ENCODE assay signal across 16 mouse cellular contexts in the genomic region with DNA sequence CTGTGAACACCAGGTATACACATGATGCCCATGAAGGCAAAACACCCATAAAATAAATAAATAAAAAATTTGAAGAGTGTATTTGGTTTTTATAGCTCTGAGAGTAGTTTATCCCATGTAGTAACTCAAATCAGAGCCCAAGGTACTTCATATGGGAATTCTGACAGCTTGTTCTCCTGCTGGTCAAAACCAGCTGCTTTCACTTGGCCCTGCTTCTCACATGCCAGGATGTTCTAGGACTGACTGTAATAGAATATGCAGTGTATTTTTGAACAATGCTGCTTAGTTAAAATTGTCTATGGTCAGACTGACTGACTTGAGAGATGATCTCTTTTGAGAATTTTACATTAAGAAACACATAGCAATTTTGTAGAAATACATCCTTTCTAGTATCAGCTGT. TPM values are rescaled to one million over a fixed set of nuclear protein-coding genes. Genes with fewer than 3 reads are reported as not detected.
DNase-seq lines count a peak whose midpoint lies in the region; TF ChIP-seq lines count a peak whose summit lies in the region.
"Had no signal": no experiment of that assay in that cellular context is flagged by ENCODE, and none has a peak within 500 bp of the region (broad histone marks: within the 10 kb centered on the region; RNA-seq: fewer than 3 reads in every experiment).

No protein-coding gene starts in this region.

- H3K27ac ChIP-seq in cerebellum, adult 2 months (ENCODE audit: insufficient read depth, low read length) = peak overlapping the region; percentile 63; the same call in 1 of the 2 replicates
- peak overlapping the region; percentile 14; the same call in 1 of the 2 replicates for H3K27ac ChIP-seq in layer of hippocampus, adult 2 months
- H3K27ac ChIP-seq in gastrocnemius, adult 2 months = no peak overlapping the region
- H3K27ac ChIP-seq: embryonic facial prominence, embryonic 12.5 days; embryonic facial prominence, embryonic 15.5 days; hindbrain, embryonic 12.5 days; hindbrain, embryonic 15.5 days had no signal

- DNase-seq in cerebellum, adult 2 months = peak in 1 of 2 experiments; percentile 66
- DNase-seq in cerebellum, adult 11 months = no peak
- DNase-seq in layer of hippocampus, adult 2 months (ENCODE audit: low spot score in 2 of 2) = no peak
- no peak for DNase-seq in layer of hippocampus, adult 9-11 months
- DNase-seq in cerebellum, adult 9-11 months = peak; percentile 48
- no peak for DNase-seq in gastrocnemius, adult 2 months
- DNase-seq: adrenal gland, adult 2 months; adrenal gland, postnatal 14 days; forebrain, postnatal 0 days; gastrocnemius, postnatal 14 days; heart, adult 11 months; kidney, adult 2 months had no signal

- intact Hi-C loops in gastrocnemius, adult 2 months (cut with DNase I) = no loop called here

- H3K4me3 ChIP-seq in cerebellum, adult 2 months (replicated peaks; ENCODE audit: insufficient read depth, low read depth, low read length) = no peak overlapping the region
- H3K4me3 ChIP-seq in layer of hippocampus, adult 2 months = no peak overlapping the region
- no peak overlapping the region for H3K4me3 ChIP-seq in gastrocnemius, adult 2 months
- H3K4me3 ChIP-seq: embryonic facial prominence, embryonic 12.5 days; embryonic facial prominence, embryonic 15.5 days; hindbrain, embryonic 12.5 days; hindbrain, embryonic 15.5 days had no signal

- TF ChIP-seq POLR2A in cerebellum, adult 2 months (IDR thresholded peaks at IDR 0.05; ENCODE audit: borderline replicate concordance, insufficient read depth, low read length) = no peak

- H3K27me3 ChIP-seq in cerebellum, adult 2 months (ENCODE audit: control insufficient read depth, insufficient read depth, low read length) = no peaks in the 10 kb centered on the region
- H3K27me3 ChIP-seq: embryonic facial prominence, embryonic 12.5 days; embryonic facial prominence, embryonic 15.5 days; hindbrain, embryonic 12.5 days; hindbrain, embryonic 15.5 days had no signal

- H3K4me1 ChIP-seq in cerebellum, adult 2 months (ENCODE audit: control insufficient read depth, insufficient read depth, low read length) = peaks cover 16% of the 10 kb centered on the region
- H3K4me1 ChIP-seq: embryonic facial prominence, embryonic 12.5 days; embryonic facial prominence, embryonic 15.5 days; hindbrain, embryonic 12.5 days; hindbrain, embryonic 15.5 days had no signal

- no peak for TF ChIP-seq CTCF in cerebellum, adult 2 months (IDR thresholded peaks at IDR 0.05; ENCODE audit: borderline replicate concordance, insufficient read depth, low read depth, low read length)
- TF ChIP-seq CTCF in layer of hippocampus, adult 2 months (conservative IDR thresholded peaks at IDR 0.05) = no peak
- TF ChIP-seq CTCF in gastrocnemius, adult 2 months (IDR thresholded peaks at IDR 0.05) = no peak

RNA-seq across cellular contexts. Expression of gene Snx13, which starts 25.2 kb away (rescaled TPM):
- polyA plus RNA-seq in cerebellum, adult 2 months (2012; rRNA removed) = 26.8 and 27.8 TPM in 2 replicates
- 10 to 100 TPM; 62.0 to 62.1 TPM for total RNA-seq in layer of hippocampus, adult 2 months (2021)
- total RNA-seq in gastrocnemius, adult 2 months (2021) = 10 to 100 TPM; 41.2 to 56.3 TPM
